Mouse (Mus musculus): ENCODE measurements around the gene Porcn. TPM values are rescaled to one million over a fixed set of nuclear protein-coding genes. Genes with fewer than 3 reads are reported as not detected.

The Porcn gene
- total and polyA plus RNA-seq, 3 experiments = 0.64 TPM; not detected in 2

DNA sequence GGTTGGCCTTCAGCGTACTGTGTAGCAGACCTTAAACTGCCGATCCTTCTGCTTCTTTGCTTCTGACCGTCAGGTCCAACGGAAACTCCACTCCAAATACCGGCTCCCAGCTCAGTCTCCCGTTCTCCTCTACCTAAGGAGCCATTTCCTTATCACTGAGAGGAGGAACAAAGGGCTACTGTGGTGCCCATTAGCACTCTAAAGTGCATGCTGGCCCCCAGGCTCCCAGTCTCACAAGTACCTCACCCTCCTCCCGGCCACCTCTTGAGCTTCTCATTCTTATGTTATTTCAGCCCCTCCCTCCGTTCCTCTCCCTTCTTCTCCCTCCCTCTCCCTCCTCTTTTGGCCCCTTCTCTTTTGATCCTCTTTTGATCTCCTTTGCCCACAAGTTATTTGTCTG is 13.3 kb upstream of the Porcn start:
- no peaks in the 10 kb centered on the region for H3K27me3 ChIP-seq (replicated peaks)
- H3K27ac ChIP-seq (ENCODE audit: insufficient read depth, low read depth) = peak overlapping the region; percentile 78
- H3K4me1 ChIP-seq (ENCODE audit: control insufficient read depth in 1 of 2, insufficient read depth in 2 of 2) = peaks cover 0 to 10% of the 10 kb centered on the region in 2 experiments
- no peak overlapping the region for H3K4me3 ChIP-seq (replicated peaks in 1 of 3; ENCODE audit: low read depth in 2 of 3, low read length in 2 of 3, poor library complexity in 1 of 3)
- in situ Hi-C loops (cut with MboI; ENCODE audit: low pct_ligation_motif_present, low pct_unique_long_range_greater_than_20kb, low sequenced_read_pairs) (no loop called here), dilution Hi-C loops (cut with MboI; ENCODE audit: extremely low pct_ligation_motif_present, extremely low pct_unique_long_range_greater_than_20kb, low sequenced_read_pairs) (no loop called here)
- DNase-seq (ENCODE audit: extremely low read depth) = no peak
- TF ChIP-seq CTCF (conservative IDR thresholded peaks at IDR 0.05 in 1 of 2, IDR thresholded peaks at IDR 0.05 in 1 of 2; ENCODE audit: low read depth in 2 of 2, low read length in 2 of 2) (no peak), RAD21 (IDR thresholded peaks at IDR 0.05; ENCODE audit: low read depth, low read length) (no peak), CHD2 (IDR thresholded peaks at IDR 0.05; ENCODE audit: low read length) (no peak), JUN (IDR thresholded peaks at IDR 0.05; ENCODE audit: insufficient read depth, low read depth, low read length) (no peak), CHD1 (IDR thresholded peaks at IDR 0.05; ENCODE audit: low read depth, low read length) (no peak)
- no peaks in the 10 kb centered on the region for H3K79me2 ChIP-seq (replicated peaks; ENCODE audit: control insufficient read depth, extremely low read depth, insufficient read depth, poor library complexity, severe bottlenecking)
- H3K36me3 ChIP-seq (replicated peaks in 1 of 2; ENCODE audit: control insufficient read depth in 1 of 2, insufficient read depth in 1 of 2, low read length in 1 of 2) = no peaks in the 10 kb centered on the region
- no peaks in the 10 kb centered on the region for H3K9me3 ChIP-seq (replicated peaks; ENCODE audit: low read length)
- no peak overlapping the region for H3K9ac ChIP-seq (ENCODE audit: insufficient read depth, low read depth)
- H3K4me2 ChIP-seq (ENCODE audit: insufficient read depth, low read depth, poor library complexity, severe bottlenecking) = peak overlapping the region; percentile 50

GRCm38 (mm10) chrX:8218114-8218513 is 11.8 kb upstream of the Porcn start:
- Histone ChIP-seq H3K4me2 (ENCODE audit: insufficient read depth, low read depth, poor library complexity, severe bottlenecking) (no peak overlapping the region), H3K27ac (ENCODE audit: insufficient read depth, low read depth) (no peak overlapping the region), H3K9ac (ENCODE audit: insufficient read depth, low read depth) (no peak overlapping the region), H3K36me3 (replicated peaks in 1 of 2; ENCODE audit: control insufficient read depth in 1 of 2, insufficient read depth in 1 of 2, low read length in 1 of 2) (no peaks in the 10 kb centered on the region), H3K4me3 (replicated peaks in 1 of 3; ENCODE audit: low read depth in 2 of 3, low read length in 2 of 3, poor library complexity in 1 of 3) (no peak overlapping the region), H3K4me1 (ENCODE audit: control insufficient read depth in 1 of 2, insufficient read depth in 2 of 2) (peaks cover 0 to 10% of the 10 kb centered on the region in 2 experiments; a peak in 3 of 4 replicates), H3K79me2 (replicated peaks; ENCODE audit: control insufficient read depth, extremely low read depth, insufficient read depth, poor library complexity, severe bottlenecking) (no peaks in the 10 kb centered on the region), H3K9me3 (replicated peaks; ENCODE audit: low read length) (no peaks in the 10 kb centered on the region), H3K27me3 (replicated peaks) (no peaks in the 10 kb centered on the region)
- dilution Hi-C loops (cut with MboI; ENCODE audit: extremely low pct_ligation_motif_present, extremely low pct_unique_long_range_greater_than_20kb, low sequenced_read_pairs) = no loop called here
- TF ChIP-seq POLR2A (IDR thresholded peaks at IDR 0.05; ENCODE audit: low read depth, low read length) (no peak), CHD1 (IDR thresholded peaks at IDR 0.05; ENCODE audit: low read depth, low read length) (no peak), RAD21 (IDR thresholded peaks at IDR 0.05; ENCODE audit: low read depth, low read length) (no peak), ZMIZ1 (IDR thresholded peaks at IDR 0.05; ENCODE audit: low read depth, low read length) (no peak), CTCF (conservative IDR thresholded peaks at IDR 0.05 in 1 of 2, IDR thresholded peaks at IDR 0.05 in 1 of 2; ENCODE audit: low read depth in 2 of 2, low read length in 2 of 2) (no peak), GABPA (IDR thresholded peaks at IDR 0.05; ENCODE audit: insufficient replicate concordance, low read depth, low read length) (no peak), PAX5 (IDR thresholded peaks at IDR 0.05; ENCODE audit: low read length) (no peak), IRF4 (IDR thresholded peaks at IDR 0.05; ENCODE audit: low read depth, low read length) (no peak), NELFE (IDR thresholded peaks at IDR 0.05; ENCODE audit: low read depth, low read length) (no peak), USF1 (IDR thresholded peaks at IDR 0.05; ENCODE audit: low read depth, low read length) (no peak), ZNF384 (IDR thresholded peaks at IDR 0.05; ENCODE audit: low read depth, low read length) (no peak), MEF2A (IDR thresholded peaks at IDR 0.05; ENCODE audit: borderline replicate concordance, low read depth, low read length) (no peak), MYC (IDR thresholded peaks at IDR 0.05; ENCODE audit: low read depth, low read length) (no peak), KAT2A (IDR thresholded peaks at IDR 0.05; ENCODE audit: insufficient replicate concordance, low read length) (no peak), SIN3A (IDR thresholded peaks at IDR 0.05; ENCODE audit: low read length) (no peak), JUN (IDR thresholded peaks at IDR 0.05; ENCODE audit: insufficient read depth, low read depth, low read length) (no peak), BHLHE40 (IDR thresholded peaks at IDR 0.05; ENCODE audit: low read depth, low read length) (no peak), CHD2 (IDR thresholded peaks at IDR 0.05; ENCODE audit: low read length) (no peak), UBTF (IDR thresholded peaks at IDR 0.05; ENCODE audit: low read depth, low read length) (no peak), ELF1 (IDR thresholded peaks at IDR 0.05; ENCODE audit: low read depth, low read length) (no peak)
- DNase-seq (ENCODE audit: extremely low read depth) = no peak
- in situ Hi-C loops (cut with MboI; ENCODE audit: low pct_ligation_motif_present, low pct_unique_long_range_greater_than_20kb, low sequenced_read_pairs) = no loop called here

Measured in CH12.LX (cell line).